Mouse (Mus musculus) liver, postnatal 0 days (tissue): Measurements from ENCODE around the gene Tsen15. TPM values are rescaled to one million over a fixed set of nuclear protein-coding genes. Genes with fewer than 3 reads are reported as not detected.
"Not testable (repeated sequence)": the region's sequence is repeated elsewhere in the genome, so short reads cannot be mapped to it uniquely, and the experiment has no call there.

Experiments used
- ATAC-seq: fragments of 200-750 bp; cut with Nextera tagmentation; 2 replicates; pipeline ENCODE4 v1.8.0; 2017; ENCODE audit warnings: mild to moderate bottlenecking, moderate library complexity
- DNase-seq: peaks from one replicate; pipeline ENCODE4 v3.0.0-alpha.2; 2016
- H3K27ac ChIP-seq: fragments of 300-500 bp; sonication (generic); 2 replicates; pipeline ENCODE4 v1.5.1; 2014; ENCODE audit warnings: antibody characterized with exemption, moderate library complexity, mild to moderate bottlenecking, low read depth
- H3K27me3 ChIP-seq: fragments of 300-500 bp; sonication (generic); 2 replicates; pipeline ENCODE4 v1.6.1; 2014; ENCODE audit warnings: low read length, control low read depth, mixed read lengths; ENCODE audit not compliant: insufficient read depth
- H3K36me3 ChIP-seq: fragments of 300-500 bp; sonication (generic); replicated peaks from 2 replicates; pipeline ENCODE4 v1.6.1; 2014; ENCODE audit warnings: mild to moderate bottlenecking, control low read depth, low read length, moderate library complexity, mixed read lengths; ENCODE audit not compliant: insufficient read depth
- H3K4me1 ChIP-seq: fragments of 300-500 bp; sonication (generic); 2 replicates; pipeline ENCODE4 v1.6.1; 2014; ENCODE audit warnings: antibody characterized with exemption, mild to moderate bottlenecking, control low read depth; ENCODE audit not compliant: insufficient read depth
- H3K4me2 ChIP-seq: fragments of 300-500 bp; sonication (generic); 2 replicates; pipeline ENCODE4 v1.6.1; 2014; ENCODE audit warnings: low read depth, mild to moderate bottlenecking, low read length, moderate library complexity, mixed read lengths
- H3K4me3 ChIP-seq: fragments of 300-500 bp; sonication (generic); 2 replicates; pipeline ENCODE4 v1.5.1; 2014; ENCODE audit warnings: low read depth, low read length
- H3K9ac ChIP-seq: fragments of 300-500 bp; sonication (generic); replicated peaks from 2 replicates; pipeline ENCODE4 v1.6.1; 2014; ENCODE audit warnings: mild to moderate bottlenecking, moderate library complexity
- H3K9me3 ChIP-seq: fragments of 300-500 bp; sonication (generic); 2 replicates; pipeline ENCODE4 v1.6.1; 2016; ENCODE audit warnings: mild to moderate bottlenecking, control low read depth, low read length, mixed read lengths
- CTCF ChIP-seq: sonication (generic); IDR thresholded peaks from 2 replicates; pipeline ENCODE4 v1.5.1; 2016; ENCODE audit warnings: antibody characterized with exemption, low read depth
- EP300 ChIP-seq: IDR thresholded peaks from 2 replicates; pipeline ENCODE4 v1.6.1; 2016; ENCODE audit warnings: antibody characterized with exemption, low read depth, mild to moderate bottlenecking
- WGBS: fragments of 180-500 bp; shearing (Covaris S2); extraction: QIAGEN DNeasy Blood & Tissue Kit; methylation state at CpG from one replicate; pipeline ENCODE4 v1.1.7; 2014; ENCODE audit not compliant: insufficient replicate concordance; 5-methylcytosine and 5-hydroxymethylcytosine counted together
- polyA plus RNA-seq: library from polyadenylated mRNA; unstranded; fragments of >200 nt; fragmentation: Nextera tagmentation; extraction: Ambion mirVana; gene quantifications from 2 replicates; pipeline ENCODE4 v1.2.1, GENCODE M21; 2015

Gene Tsen15
- polyA plus RNA-seq, 1 experiment from 2014 or later, result 17.1 TPM

GRCm38 (mm10) chr1:152394137-152394536 lies 7.6 kb upstream of the Tsen15 start:
- Histone ChIP-seq H3K4me1 (no peaks in the 10 kb centered on the region), H3K4me3 (no peak overlapping the region), H3K9ac (no peak overlapping the region), H3K27ac (no peak overlapping the region), H3K9me3 (peaks cover 10% of the 10 kb centered on the region; the same call in 1 of the 2 replicates), H3K36me3 (no peaks in the 10 kb centered on the region), H3K27me3 (no peaks in the 10 kb centered on the region), H3K4me2 (no peak overlapping the region)
- ATAC-seq, result no peak
- TF ChIP-seq EP300 (no peak), CTCF (no peak)
- 90% methylated on average over 3 of the region's 3 CpGs for WGBS
- no peak for DNase-seq

DNA sequence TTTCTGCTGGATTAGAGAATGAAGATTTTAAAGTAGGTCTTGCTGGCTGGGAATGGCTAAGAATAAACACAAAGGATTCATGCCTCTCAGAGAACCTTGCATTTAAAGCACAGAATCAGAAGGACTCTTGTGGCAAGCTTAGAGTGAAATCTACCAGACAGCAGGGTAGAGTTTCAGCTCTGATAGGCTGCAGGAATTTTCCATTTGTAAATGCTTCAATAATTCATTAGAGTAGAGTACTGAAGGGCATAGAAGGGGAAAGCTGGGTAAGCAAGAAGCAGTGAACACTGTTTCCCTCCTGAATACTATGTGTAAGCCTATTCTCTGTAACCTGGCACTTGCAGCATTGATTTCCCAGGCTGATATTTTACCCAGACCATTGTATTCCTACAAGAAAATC lies 2.8 kb upstream of the Tsen15 start:
- Histone ChIP-seq H3K27ac (no peak overlapping the region), H3K9me3 (no peaks in the 10 kb centered on the region), H3K4me2 (no peak overlapping the region), H3K9ac (no peak overlapping the region), H3K4me1 (0 out of 2 replicates have a peak, but pooled peaks cover 6% of the 10 kb centered on the region), H3K36me3 (no peaks in the 10 kb centered on the region), H3K4me3 (no peak overlapping the region), H3K27me3 (no peaks in the 10 kb centered on the region)
- ATAC-seq (no peak), DNase-seq (no peak)
- no peak for TF ChIP-seq CTCF
- no peak for TF ChIP-seq EP300

DNA sequence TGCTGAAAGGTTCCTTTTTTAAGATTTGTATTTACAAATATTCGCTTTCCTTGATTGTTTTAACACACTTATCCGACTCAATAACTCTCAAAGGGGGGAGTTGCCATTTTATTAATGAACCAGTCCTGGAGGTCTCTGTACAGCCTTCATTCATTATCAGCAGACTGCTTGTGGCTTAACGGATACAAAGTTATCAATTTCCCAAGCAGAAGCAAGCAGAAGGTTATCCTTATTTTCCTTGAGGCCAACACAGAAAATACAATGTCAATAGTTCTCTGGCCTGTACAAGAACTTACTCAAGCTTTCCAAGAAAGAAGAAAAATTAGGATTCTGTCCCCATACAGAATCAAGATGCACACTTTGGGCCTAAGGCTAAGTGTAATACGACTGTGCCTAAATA lies 795 bp downstream of the Tsen15 start:
- not testable (repeated sequence) for ATAC-seq, H3K9me3 ChIP-seq, DNase-seq, H3K36me3 ChIP-seq, H3K27me3 ChIP-seq, H3K4me1 ChIP-seq
- Histone ChIP-seq H3K4me2 (peak overlapping the region; percentile 81), H3K9ac (peak overlapping the region; percentile 89), H3K27ac (peak overlapping the region; percentile 66; the same call in 1 of the 2 replicates), H3K4me3 (peak overlapping the region; percentile 96)
- 16% methylated on average over 2 of the region's 4 CpGs for WGBS

DNA sequence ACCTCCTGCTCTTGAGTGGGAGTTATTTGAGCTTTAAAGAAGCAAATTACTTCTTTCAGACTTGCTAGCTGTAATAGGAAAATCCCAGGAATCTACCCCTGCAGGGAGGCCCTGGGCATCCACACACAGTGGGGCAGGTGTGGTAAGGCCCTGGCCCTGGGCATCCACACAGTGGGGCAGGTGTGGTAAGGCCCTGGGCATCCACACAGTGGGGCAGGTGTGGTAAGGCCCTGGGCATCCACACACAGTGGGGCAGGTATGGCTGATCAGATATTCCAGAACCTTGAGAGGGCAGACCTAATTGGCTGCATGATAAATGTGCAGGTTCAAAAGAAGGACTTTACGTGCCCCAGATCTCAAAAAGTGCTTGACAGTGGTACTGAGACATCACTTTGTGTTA lies 1.9 kb downstream of the Tsen15 start:
- Histone ChIP-seq H3K36me3 (peaks cover 5% of the 10 kb centered on the region; the same call in 1 of the 2 replicates), H3K9me3 (no peaks in the 10 kb centered on the region), H3K4me2 (no peak overlapping the region), H3K4me3 (no peak overlapping the region), H3K4me1 (0 out of 2 replicates have a peak, but pooled peaks cover 6% of the 10 kb centered on the region), H3K9ac (no peak overlapping the region), H3K27ac (no peak overlapping the region), H3K27me3 (no peaks in the 10 kb centered on the region)
- no peak for DNase-seq
- TF ChIP-seq CTCF (no peak), EP300 (no peak)
- 95% methylated on average over 1 of the region's 1 CpGs for WGBS
- no peak for ATAC-seq

GRCm38 (mm10) chr1:152378311-152378710 lies 8.2 kb downstream of the Tsen15 start:
- Histone ChIP-seq H3K27ac (no peak overlapping the region), H3K9me3 (no peaks in the 10 kb centered on the region), H3K36me3 (peaks cover 17% of the 10 kb centered on the region; the same call in 1 of the 2 replicates), H3K4me2 (no peak overlapping the region), H3K9ac (no peak overlapping the region), H3K27me3 (no peaks in the 10 kb centered on the region), H3K4me1 (no peaks in the 10 kb centered on the region), H3K4me3 (no peak overlapping the region)
- no peak for DNase-seq
- WGBS, result 81% methylated on average over 5 of the region's 5 CpGs
- ATAC-seq, result no peak
- TF ChIP-seq EP300 (no peak), CTCF (no peak)

DNA sequence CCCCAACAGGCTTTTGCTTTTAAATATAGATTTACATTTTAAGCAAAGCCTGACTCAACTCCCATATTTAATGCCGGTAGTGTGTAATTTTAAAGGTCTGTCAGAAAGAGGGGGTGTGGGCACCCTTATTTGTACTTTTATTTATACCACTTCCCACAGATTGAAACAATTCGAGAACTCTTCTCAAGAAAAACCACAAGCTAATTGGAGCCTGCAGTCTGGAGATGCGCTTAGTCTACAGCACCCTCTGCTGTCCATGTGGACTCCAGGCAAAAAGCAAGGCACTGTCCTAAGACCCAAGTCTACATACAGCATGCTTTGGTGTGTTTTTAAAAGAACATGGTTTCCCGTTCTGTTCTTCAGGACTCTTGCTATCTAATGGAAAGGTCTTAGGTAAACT lies 17.3 kb downstream of the Tsen15 start:
- Histone ChIP-seq H3K36me3 (peaks cover 15% of the 10 kb centered on the region), H3K9ac (no peak overlapping the region), H3K4me3 (no peak overlapping the region), H3K27ac (no peak overlapping the region), H3K4me1 (no peaks in the 10 kb centered on the region), H3K9me3 (no peaks in the 10 kb centered on the region), H3K27me3 (no peaks in the 10 kb centered on the region), H3K4me2 (no peak overlapping the region)
- DNase-seq, result peak; percentile 38
- TF ChIP-seq EP300, result no peak
- TF ChIP-seq CTCF, result peak; percentile 77
- WGBS, result 27% methylated on average over 4 of the region's 4 CpGs
- ATAC-seq, result no peak
